8 mouse cellular contexts compared by ENCODE assay signal in the genomic region with DNA sequence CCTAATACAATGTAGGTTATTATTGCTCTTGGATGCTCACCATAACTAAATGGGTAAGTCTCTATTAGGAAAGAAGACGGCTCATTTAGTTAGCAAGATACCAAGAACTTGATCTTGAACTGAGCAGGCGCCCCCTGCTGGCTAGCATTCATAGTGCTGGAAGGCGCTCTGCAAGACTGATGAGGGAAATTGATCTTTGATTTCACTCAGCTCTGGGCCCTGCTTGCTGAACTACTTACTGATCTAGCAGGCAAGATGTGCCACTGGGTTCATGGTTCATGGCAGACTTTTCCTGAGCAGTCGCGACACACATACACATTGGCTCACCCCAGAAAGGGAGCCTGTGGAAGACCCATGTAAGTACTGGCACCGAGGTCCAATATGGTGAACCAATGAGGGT. TPM values are rescaled to one million over a fixed set of nuclear protein-coding genes. Genes with fewer than 3 reads are reported as not detected.
DNase-seq lines count a peak whose midpoint lies in the region; ATAC-seq and TF ChIP-seq lines count a peak whose summit lies in the region.

No protein-coding gene starts in this region.

- ATAC-seq in activated CD4-positive, CD25-positive, alpha-beta regulatory T cell, adult 4 months: no peak

- no peaks in the 10 kb centered on the region for H3K9me3 ChIP-seq in ES-E14 (ENCODE audit: control insufficient read depth, insufficient read depth, low read depth, low read length)

- no peaks in the 10 kb centered on the region for H3K36me3 ChIP-seq in ES-E14 (ENCODE audit: control insufficient read depth, insufficient read depth, low read length, poor library complexity, severe bottlenecking)

- DNase-seq in A20 (ENCODE audit: low read depth, low spot score) (peak; percentile 78), ES-E14 (ENCODE audit: low read depth, low spot score) (peak; percentile 76)
- DNase-seq in cerebellum, adult 18-20 months: peak; percentile 70 to 82
- peak; percentile 61 to 66 for DNase-seq in gastrocnemius, postnatal 36 days
- DNase-seq in layer of hippocampus, adult 8-10 months (ENCODE audit: low spot score in 2 of 2): peak; percentile 48 to 85
- DNase-seq in lung, postnatal 14 days: peak; percentile 86
- peak; percentile 62 for DNase-seq in spleen, adult 12 weeks (ENCODE audit: low spot score)

- H3K4me1 ChIP-seq in ES-E14 (ENCODE audit: control insufficient read depth in 2 of 2, insufficient read depth in 2 of 2, low read length in 2 of 2, poor library complexity in 1 of 2): no peaks in the 10 kb centered on the region

- H3K4me3 ChIP-seq in ES-E14 (ENCODE audit: insufficient read depth in 1 of 2, low read depth in 1 of 2, low read length in 2 of 2, poor library complexity in 1 of 2, severe bottlenecking in 1 of 2): no peak overlapping the region

- H3K9ac ChIP-seq in ES-E14 (ENCODE audit: insufficient read depth, low read depth, low read length, poor library complexity, severe bottlenecking): no peak overlapping the region

- in situ Hi-C loops in ES-E14 (cut with MboI; ENCODE audit: low sequenced_read_pairs in 2 of 2, unreplicated experiment in 2 of 2): no loop called here

- intact Hi-C loops in gastrocnemius, postnatal 36 days (cut with DNase I): loop anchor here (5.0 to 10.0 kb wide), 2 partner anchors 47 to 510 kb away; a partner anchor contains a TSS

- H3K27ac ChIP-seq in ES-E14 (ENCODE audit: insufficient read depth, low read depth, low read length, poor library complexity, severe bottlenecking): no peak overlapping the region

TF ChIP-seq in ES-E14, 5 proteins besides CTCF, POLR2A, EP300 and RAD21:
- no peak for TF ChIP-seq MAFK (IDR thresholded peaks at IDR 0.05; ENCODE audit: insufficient read depth, low read depth, low read length)
- no peak for TF ChIP-seq ZNF384 (IDR thresholded peaks at IDR 0.05; ENCODE audit: low read depth, low read length)
- TF ChIP-seq ZC3H11A (IDR thresholded peaks at IDR 0.05; ENCODE audit: borderline replicate concordance, low read depth, low read length): no peak
- no peak for TF ChIP-seq HCFC1 (IDR thresholded peaks at IDR 0.05; ENCODE audit: borderline replicate concordance, insufficient read depth, low read length)
- TF ChIP-seq CHD2 (IDR thresholded peaks at IDR 0.05; ENCODE audit: low read depth, low read length): no peak

RNA-seq across cellular contexts. Expression of a gene that starts 4.2 kb away (rescaled TPM):
- total RNA-seq in ES-E14 (2012; rRNA removed): 297 and 332 TPM in 2 replicates
- total RNA-seq in gastrocnemius, postnatal 36 days (2021): 10 to 100 TPM; 17.1 to 20.7 TPM
- total RNA-seq in layer of hippocampus, adult 8-10 months (2022): 10 to 100 TPM; 81.2 to 92.7 (median 89.2) TPM
- polyA plus RNA-seq in activated CD4-positive, CD25-positive, alpha-beta regulatory T cell, adult 4 months (2017; shearing (Covaris generic)): 100 to 1,000 TPM; 227 to 271 TPM

RNA-seq across cellular contexts. Expression of a gene that starts 21.7 kb away (rescaled TPM):
- not detected in 2 replicates for total RNA-seq in ES-E14 (2012; rRNA removed)
- not detected for total RNA-seq in gastrocnemius, postnatal 36 days (2021)
- under 1 TPM in 3 of 4 experiments, not detected in 1; 0.36 to 0.74 (median 0.55) TPM for total RNA-seq in layer of hippocampus, adult 8-10 months (2022)
- polyA plus RNA-seq in activated CD4-positive, CD25-positive, alpha-beta regulatory T cell, adult 4 months (2017; shearing (Covaris generic)): 10 to 100 TPM; 32.4 to 41.6 TPM

RNA-seq across cellular contexts. Expression of a gene that starts 36.0 kb away (rescaled TPM):
- 169 and 238 TPM in 2 replicates for total RNA-seq in ES-E14 (2012; rRNA removed)
- 10 to 100 TPM; 17.6 to 22.9 TPM for total RNA-seq in gastrocnemius, postnatal 36 days (2021)
- total RNA-seq in layer of hippocampus, adult 8-10 months (2022): 10 to 100 TPM; 48.8 to 66.7 (median 61.3) TPM
- polyA plus RNA-seq in activated CD4-positive, CD25-positive, alpha-beta regulatory T cell, adult 4 months (2017; shearing (Covaris generic)): 1 to 10 TPM; 4.9 to 7.7 TPM
